ENCODE assay signal across 33 mouse cellular contexts in the genomic region with DNA sequence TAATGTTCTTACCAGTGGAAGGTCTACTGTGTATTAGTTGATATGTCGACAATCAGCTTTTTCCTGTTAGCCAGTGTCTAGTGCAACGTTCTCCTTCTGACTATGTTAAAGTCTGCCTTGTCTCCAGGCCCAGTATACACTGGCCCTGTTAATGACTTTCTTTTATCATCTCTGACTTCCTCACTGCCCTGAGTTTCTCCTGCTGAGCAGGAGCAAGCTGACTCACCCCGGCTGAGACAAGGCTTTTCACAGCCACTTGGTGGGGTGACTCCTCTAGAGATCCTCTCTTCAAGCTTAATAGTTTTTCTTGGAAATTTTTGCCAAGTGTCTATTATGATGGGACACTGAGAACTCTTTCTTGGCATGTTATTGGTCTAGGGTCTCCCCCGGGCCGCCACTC. TPM values are rescaled to one million over a fixed set of nuclear protein-coding genes. Genes with fewer than 3 reads are reported as not detected.
DNase-seq lines count a peak whose midpoint lies in the region; ATAC-seq and TF ChIP-seq lines count a peak whose summit lies in the region.
"Had no signal": no experiment of that assay in that cellular context is flagged by ENCODE, and none has a peak within 500 bp of the region (broad histone marks: within the 10 kb centered on the region; RNA-seq: fewer than 3 reads in every experiment).

No protein-coding gene starts in this region.

- TF ChIP-seq POLR2A in MEL (IDR thresholded peaks at IDR 0.05; ENCODE audit: control insufficient read depth in 1 of 2, insufficient read depth in 1 of 2, low read depth in 1 of 2, low read length in 2 of 2, poor library complexity in 1 of 2) = no peak
- no peak for TF ChIP-seq POLR2A in heart, adult 2 months (IDR thresholded peaks at IDR 0.05; ENCODE audit: insufficient read depth, low read depth, low read length)

- intact Hi-C loops in heart, adult 2 months (cut with DNase I) = no loop called here

- H3K4me2 ChIP-seq in intestine, embryonic 16.5 days (ENCODE audit: low read depth, low read length) = no peak overlapping the region
- H3K4me2 ChIP-seq: embryonic facial prominence, embryonic 13.5 days; heart, embryonic 11.5 days; hindbrain, embryonic 15.5 days; limb, embryonic 15.5 days; liver, embryonic 13.5 days; midbrain, embryonic 12.5 days; neural tube, embryonic 13.5 days had no signal

- POLR2A ChIA-PET in Patski (lab: Charles Lee) = interaction anchor here (0.6 to 1.1 kb wide), 2 partner anchors 9 to 292 kb away, joined by 3 to 4 read pairs; a partner anchor contains a TSS

- no peak for TF ChIP-seq CTCF in MEL (IDR thresholded peaks at IDR 0.05 in 2 of 3, conservative IDR thresholded peaks at IDR 0.05 in 1 of 3; ENCODE audit: control insufficient read depth in 1 of 3, insufficient read depth in 1 of 3, low read depth in 2 of 3, low read length in 3 of 3, poor library complexity in 1 of 3, severe bottlenecking in 1 of 3)
- peak; percentile 30 for TF ChIP-seq CTCF in Patski (IDR thresholded peaks at IDR 0.05)
- no peak for TF ChIP-seq CTCF in heart, adult 2 months (IDR thresholded peaks at IDR 0.05)

- WGBS in intestine, embryonic 16.5 days = 76% methylated on average over 5 of the region's 5 CpGs
- WGBS in heart, adult 2 months = 49% methylated on average over 5 of the region's 5 CpGs

- TF ChIP-seq RAD21 in MEL (IDR thresholded peaks at IDR 0.05; ENCODE audit: low read depth, low read length) = no peak

- no peak overlapping the region for H3K4me3 ChIP-seq in MEL (ENCODE audit: control insufficient read depth in 1 of 2, insufficient read depth in 1 of 2, low read depth in 2 of 2, low read length in 2 of 2)
- no peak overlapping the region for H3K4me3 ChIP-seq in intestine, embryonic 16.5 days (ENCODE audit: low read length)
- no peak overlapping the region for H3K4me3 ChIP-seq in heart, adult 2 months
- H3K4me3 ChIP-seq: embryonic facial prominence, embryonic 13.5 days; erythroblast, embryonic 14.5 days; hindbrain, embryonic 10.5 days; hindbrain, embryonic 15.5 days; limb, embryonic 10.5 days; limb, embryonic 15.5 days; liver, embryonic 13.5 days; megakaryocyte, embryonic 14.5 days; midbrain, embryonic 12.5 days; myocyte; neural tube, embryonic 13.5 days had no signal

- peaks cover 14% of the 10 kb centered on the region for H3K79me2 ChIP-seq in MEL (ENCODE audit: control insufficient read depth, insufficient read depth, low read length, poor library complexity)
- H3K79me2 ChIP-seq in heart, adult 2 months (replicated peaks; ENCODE audit: control insufficient read depth, insufficient read depth, low read length) = peaks cover 1% of the 10 kb centered on the region; the same call in 1 of the 2 replicates

- CTCF ChIA-PET in Patski (lab: Charles Lee) = interaction anchor here (1.2 to 4.8 kb wide), 6 partner anchors 9 to 47 kb away, joined by 3 to 22 read pairs (median 4); a partner anchor contains a TSS

- H3K36me3 ChIP-seq in MEL (ENCODE audit: control insufficient read depth in 1 of 2, insufficient read depth in 2 of 2, low read length in 2 of 2) = peaks cover 2 to 18% of the 10 kb centered on the region in 2 experiments
- H3K36me3 ChIP-seq in intestine, embryonic 16.5 days (ENCODE audit: control insufficient read depth, insufficient read depth, low read length) = no peaks in the 10 kb centered on the region
- H3K36me3 ChIP-seq in heart, adult 2 months (ENCODE audit: control insufficient read depth, insufficient read depth, low read length) = peaks cover under 1% of the 10 kb centered on the region

- H3K9ac ChIP-seq in MEL (ENCODE audit: control insufficient read depth, low read depth, low read length, poor library complexity, severe bottlenecking) = no peak overlapping the region
- H3K9ac ChIP-seq in intestine, embryonic 16.5 days (ENCODE audit: low read depth, low read length) = no peak overlapping the region
- H3K9ac ChIP-seq in heart, adult 2 months (ENCODE audit: low read depth, low read length) = no peak overlapping the region
- H3K9ac ChIP-seq: embryonic facial prominence, embryonic 13.5 days; hindbrain, embryonic 15.5 days; limb, embryonic 15.5 days; liver, embryonic 13.5 days; midbrain, embryonic 12.5 days; neural tube, embryonic 13.5 days had no signal

- peak; percentile 35 for DNase-seq in adrenal gland, postnatal 14 days
- no peak for DNase-seq in adrenal gland, postnatal 25 days
- DNase-seq in MEL (ENCODE audit: low read depth, low spot score) = peak; percentile 69
- DNase-seq in Patski (ENCODE audit: low read depth, low spot score) = no peak
- DNase-seq in cerebellum, adult 9-11 months = no peak
- no peak for DNase-seq in c-Kit-positive CD71-positive TER-119-positive erythroid progenitor cells, embryonic 14.5 days (ENCODE audit: low spot score)
- DNase-seq in heart, adult 2 months = no peak
- DNase-seq: cerebellum, adult 8-10 months; kidney, adult 8-10 months; layer of hippocampus, postnatal 36 days; liver, embryonic 13.5 days; lung, adult 18-20 months; lung, postnatal 4 days had no signal

- no peaks in the 10 kb centered on the region for H3K27me3 ChIP-seq in MEL (ENCODE audit: control insufficient read depth in 1 of 2, insufficient read depth in 2 of 2, low read length in 2 of 2)
- H3K27me3 ChIP-seq in Patski = no peaks in the 10 kb centered on the region
- no peaks in the 10 kb centered on the region for H3K27me3 ChIP-seq in intestine, embryonic 16.5 days (replicated peaks; ENCODE audit: control insufficient read depth, insufficient read depth, low read length)
- H3K27me3 ChIP-seq in heart, adult 2 months (ENCODE audit: control insufficient read depth, insufficient read depth, low read length) = no peaks in the 10 kb centered on the region
- H3K27me3 ChIP-seq: CH12.LX; embryonic facial prominence, embryonic 13.5 days; hindbrain, embryonic 15.5 days; limb, embryonic 15.5 days; liver, embryonic 13.5 days; megakaryocyte, embryonic 14.5 days; midbrain, embryonic 12.5 days; neural tube, embryonic 13.5 days had no signal

- ATAC-seq in Patski = peak; percentile 98
- peak; percentile 76 for ATAC-seq in intestine, embryonic 16.5 days
- ATAC-seq: activated CD4-positive, CD25-positive, alpha-beta regulatory T cell, adult 4 months; forebrain, embryonic 16.5 days; inflammation-experienced regulatory T-cells, adult 6 months; lung, postnatal 0 days had no signal

- TF ChIP-seq EP300 in MEL (IDR thresholded peaks at IDR 0.05; ENCODE audit: low read depth in 1 of 2, low read length in 2 of 2) = peak in 1 of 2 experiments; percentile 14; a peak in 1 of 4 replicates
- TF ChIP-seq EP300 in heart, adult 2 months (IDR thresholded peaks at IDR 0.05; ENCODE audit: insufficient read depth, low read depth, low read length) = no peak

- H3K4me1 ChIP-seq in MEL (ENCODE audit: control insufficient read depth in 1 of 2, insufficient read depth in 2 of 2, low read length in 2 of 2) = peaks cover 0 to 8% of the 10 kb centered on the region in 2 experiments; a peak in 3 of 4 replicates
- no peaks in the 10 kb centered on the region for H3K4me1 ChIP-seq in intestine, embryonic 16.5 days (ENCODE audit: control insufficient read depth, insufficient read depth, low read length)
- H3K4me1 ChIP-seq in heart, adult 2 months (ENCODE audit: control insufficient read depth, insufficient read depth, low read length) = no peaks in the 10 kb centered on the region
- H3K4me1 ChIP-seq: embryonic facial prominence, embryonic 13.5 days; hindbrain, embryonic 10.5 days; hindbrain, embryonic 15.5 days; limb, embryonic 10.5 days; limb, embryonic 15.5 days; midbrain, embryonic 12.5 days; neural tube, embryonic 13.5 days had no signal

- in situ Hi-C loops in Patski (cut with MboI; ENCODE audit: low pct_unique_long_range_greater_than_20kb) = no loop called here

- no peak overlapping the region for H3K27ac ChIP-seq in MEL (ENCODE audit: control insufficient read depth, low read depth, low read length)
- no peak overlapping the region for H3K27ac ChIP-seq in intestine, embryonic 16.5 days (ENCODE audit: low read length)
- H3K27ac ChIP-seq in heart, adult 2 months = no peak overlapping the region
- H3K27ac ChIP-seq: embryonic facial prominence, embryonic 13.5 days; hindbrain, embryonic 10.5 days; hindbrain, embryonic 15.5 days; kidney, postnatal 0 days; limb, embryonic 10.5 days; limb, embryonic 15.5 days; liver, embryonic 13.5 days; midbrain, embryonic 12.5 days; neural tube, embryonic 13.5 days had no signal

- H3K9me3 ChIP-seq in MEL (replicated peaks; ENCODE audit: insufficient read depth, low read length) = no peaks in the 10 kb centered on the region
- H3K9me3 ChIP-seq in intestine, embryonic 16.5 days (ENCODE audit: control insufficient read depth, low read length) = no peaks in the 10 kb centered on the region
- H3K9me3 ChIP-seq: embryonic facial prominence, embryonic 13.5 days; hindbrain, embryonic 10.5 days; hindbrain, embryonic 15.5 days; limb, embryonic 10.5 days; limb, embryonic 15.5 days; liver, embryonic 13.5 days; megakaryocyte, embryonic 14.5 days; midbrain, embryonic 12.5 days; neural tube, embryonic 13.5 days had no signal

RNA-seq across cellular contexts. Expression of a gene that starts 9.9 kb away (rescaled TPM):
- total RNA-seq in adrenal gland, postnatal 14 days (2021) = 117 and 131 TPM in 2 replicates
- 81.5 and 97.2 TPM in 2 replicates for total RNA-seq in adrenal gland, postnatal 25 days (2021)
- total RNA-seq in MEL (2012; rRNA removed) = 46.2 and 48.4 TPM in 2 replicates
- 100 to 1,000 TPM in 1 of 2 experiments, 10 to 100 TPM in 1; 51.8 to 194 TPM for polyA plus RNA-seq in MEL (2012; ENCODE audit: insufficient read depth in 1 of 2, insufficient read length in 2 of 2, low read depth in 1 of 2, low replicate concordance in 2 of 2, missing spikeins in 1 of 2)
- polyA plus RNA-seq in Patski (2021) = 40.2 TPM
- 8.6 and 10.1 TPM in 2 replicates for polyA plus RNA-seq in intestine, embryonic 16.5 days (2015; fragmentation: Nextera tagmentation; extraction: Ambion mirVana)
- 10 to 100 TPM; 19.5 to 20.1 TPM for total RNA-seq in heart, adult 2 months (2021)
- 21.9 and 36.0 TPM in 2 replicates for polyA plus RNA-seq in heart, adult 2 months (2012; rRNA removed)

RNA-seq across cellular contexts. Expression of a gene that starts 24.4 kb away (rescaled TPM):
- 3.0 and 3.3 TPM in 2 replicates for total RNA-seq in adrenal gland, postnatal 14 days (2021)
- total RNA-seq in adrenal gland, postnatal 25 days (2021) = 1.6 and 2.2 TPM in 2 replicates
- total RNA-seq in MEL (2012; rRNA removed) = not detected in 2 replicates
- polyA plus RNA-seq in MEL (2012; ENCODE audit: insufficient read depth in 1 of 2, insufficient read length in 2 of 2, low read depth in 1 of 2, low replicate concordance in 2 of 2, missing spikeins in 1 of 2) (not detected), Patski (2021) (not detected)
- polyA plus RNA-seq in intestine, embryonic 16.5 days (2015; fragmentation: Nextera tagmentation; extraction: Ambion mirVana) = 7.9 and 10.0 TPM in 2 replicates
- 1 to 10 TPM; 4.8 to 5.9 TPM for total RNA-seq in heart, adult 2 months (2021)
- polyA plus RNA-seq in heart, adult 2 months (2012; rRNA removed) = 9.8 and 11.1 TPM in 2 replicates
- total RNA-seq: CH12.LX; gastrocnemius, adult 8-10 months had no signal
- polyA plus RNA-seq: C2C12; erythroblast, embryonic 14.5 days; myocyte had no signal

RNA-seq across cellular contexts. Expression of a gene that starts 40.4 kb away (rescaled TPM):
- 3.3 and 4.4 TPM in 2 replicates for total RNA-seq in adrenal gland, postnatal 14 days (2021)
- 5.8 and 6.6 TPM in 2 replicates for total RNA-seq in adrenal gland, postnatal 25 days (2021)
- total RNA-seq in MEL (2012; rRNA removed) = 22.0 and 25.1 TPM in 2 replicates
- polyA plus RNA-seq in MEL (2012; ENCODE audit: insufficient read depth in 1 of 2, insufficient read length in 2 of 2, low read depth in 1 of 2, low replicate concordance in 2 of 2, missing spikeins in 1 of 2) (10 to 100 TPM in 1 of 2 experiments, not detected in 1; 21.9 TPM), Patski (2021) (6.5 TPM)
- 10.5 and 10.6 TPM in 2 replicates for polyA plus RNA-seq in intestine, embryonic 16.5 days (2015; fragmentation: Nextera tagmentation; extraction: Ambion mirVana)
- 1 to 10 TPM; 2.7 to 2.8 TPM for total RNA-seq in heart, adult 2 months (2021)
- 0.82 and 2.0 TPM in 2 replicates for polyA plus RNA-seq in heart, adult 2 months (2012; rRNA removed)

RNA-seq across cellular contexts. Expression of a gene that starts 40.5 kb away (rescaled TPM):
- 17.6 and 21.8 TPM in 2 replicates for total RNA-seq in adrenal gland, postnatal 14 days (2021)
- total RNA-seq in adrenal gland, postnatal 25 days (2021) = 21.9 and 25.3 TPM in 2 replicates
- 60.1 and 64.1 TPM in 2 replicates for total RNA-seq in MEL (2012; rRNA removed)
- polyA plus RNA-seq in MEL (2012; ENCODE audit: insufficient read depth in 1 of 2, insufficient read length in 2 of 2, low read depth in 1 of 2, low replicate concordance in 2 of 2, missing spikeins in 1 of 2) (10 to 100 TPM in 1 of 2 experiments, not detected in 1; 53.6 TPM), Patski (2021) (22.4 TPM)
- 23.2 and 25.2 TPM in 2 replicates for polyA plus RNA-seq in intestine, embryonic 16.5 days (2015; fragmentation: Nextera tagmentation; extraction: Ambion mirVana)
- 1 to 10 TPM; 5.2 to 6.7 TPM for total RNA-seq in heart, adult 2 months (2021)
- 1.9 and 5.0 TPM in 2 replicates for polyA plus RNA-seq in heart, adult 2 months (2012; rRNA removed)

Comparison
In these comparisons a context has a peak if more than half of its experiments do, and no peak if none do; other contexts are left out.
1. DNase-seq: peak in adrenal gland, postnatal 14 days (single experiment) and MEL (single experiment); none in adrenal gland, postnatal 25 days (single experiment), Patski (single experiment), cerebellum, adult 9-11 months (single experiment), c-Kit-positive CD71-positive TER-119-positive erythroid progenitor cells, embryonic 14.5 days (single experiment) and heart, adult 2 months (0 of 2).